Mouse (Mus musculus): ENCODE data around the gene Atp5f1. TPM values are rescaled to one million over a fixed set of nuclear protein-coding genes. Genes with fewer than 3 reads are reported as not detected.

The Atp5f1 gene
- polyA plus RNA-seq, 1 experiment from 2014 or later, result 499 TPM

- no peak for ATAC-seq (replicated peaks; ENCODE audit: low FRiP score)
These were observed 13.5 kb upstream of the Atp5f1 start, which contains the start of gene Ovgp1 for GRCm38 (mm10) chr3:105973411-105973810. Gene Ovgp1, plus strand, starts transcription at chr3:105973711.

GRCm38 (mm10) chr3:105971831-105972446 is 12.0 kb upstream of the Atp5f1 start:
- Histone ChIP-seq H3K36me3 (ENCODE audit: control insufficient read depth, insufficient read depth, low read length) (peaks cover 14% of the 10 kb centered on the region; the same call in 1 of the 2 replicates), H3K9ac (ENCODE audit: low read depth, low read length) (no peak overlapping the region), H3K4me2 (no peak overlapping the region), H3K27me3 (replicated peaks; ENCODE audit: control insufficient read depth, insufficient read depth, low read length) (no peaks in the 10 kb centered on the region), H3K4me1 (replicated peaks; ENCODE audit: control insufficient read depth, insufficient read depth, low read length) (no peaks in the 10 kb centered on the region), H3K27ac (ENCODE audit: low read depth, low read length) (no peak overlapping the region), H3K9me3 (ENCODE audit: control insufficient read depth, low read length) (no peaks in the 10 kb centered on the region), H3K4me3 (ENCODE audit: low read depth, low read length) (no peak overlapping the region)
- WGBS, result 69% methylated on average over 5 of the region's 5 CpGs
- ATAC-seq (replicated peaks; ENCODE audit: low FRiP score) (no peak), DNase-seq (ENCODE audit: low spot score) (no peak)

More at GRCm38 (mm10) chr3:105973411-105973810, 13.5 kb upstream of the Atp5f1 start, which contains the start of gene Ovgp1:
- H3K4me3 ChIP-seq (ENCODE audit: low read depth, low read length), result no peak within 1 kb of the TSS
- no peak within 1 kb of the TSS for H3K4me2 ChIP-seq
- no peak within 1 kb of the TSS for H3K27ac ChIP-seq (ENCODE audit: low read depth, low read length)
- no peaks in the 10 kb centered on the region for H3K27me3 ChIP-seq (replicated peaks; ENCODE audit: control insufficient read depth, insufficient read depth, low read length)
- no peaks in the 10 kb centered on the region for H3K9me3 ChIP-seq (ENCODE audit: control insufficient read depth, low read length)
- 78% methylated on average over 3 of the region's 3 CpGs for WGBS
- H3K9ac ChIP-seq (ENCODE audit: low read depth, low read length), result no peak within 1 kb of the TSS
- no peaks in the 10 kb centered on the region for H3K4me1 ChIP-seq (replicated peaks; ENCODE audit: control insufficient read depth, insufficient read depth, low read length)
- no peak for DNase-seq (ENCODE audit: low spot score)
- H3K36me3 ChIP-seq (ENCODE audit: control insufficient read depth, insufficient read depth, low read length), result peaks cover 4% of the 10 kb centered on the region; the same call in 1 of the 2 replicates

GRCm38 (mm10) chr3:105960700-105961099 is 801 bp upstream of the Atp5f1 start:
- DNase-seq (ENCODE audit: low spot score) (no peak), ATAC-seq (replicated peaks; ENCODE audit: low FRiP score) (no peak)

GRCm38 (mm10) chr3:105959585-105959984 is 314 bp downstream of the Atp5f1 start:
- ATAC-seq (replicated peaks; ENCODE audit: low FRiP score), result peak; percentile 48
- H3K4me1 ChIP-seq (replicated peaks; ENCODE audit: control insufficient read depth, insufficient read depth, low read length), result peaks cover 17% of the 10 kb centered on the region
- H3K4me3 ChIP-seq (ENCODE audit: low read depth, low read length), result peak overlapping the region; percentile 84
- H3K27me3 ChIP-seq (replicated peaks; ENCODE audit: control insufficient read depth, insufficient read depth, low read length), result no peaks in the 10 kb centered on the region
- peaks cover 29% of the 10 kb centered on the region for H3K36me3 ChIP-seq (ENCODE audit: control insufficient read depth, insufficient read depth, low read length)
- peak overlapping the region; percentile 64 for H3K27ac ChIP-seq (ENCODE audit: low read depth, low read length)
- H3K9ac ChIP-seq (ENCODE audit: low read depth, low read length), result peak overlapping the region; percentile 84
- H3K9me3 ChIP-seq (ENCODE audit: control insufficient read depth, low read length), result no peaks in the 10 kb centered on the region
- DNase-seq (ENCODE audit: low spot score), result no peak
- WGBS, result under 1% methylated on average over 26 of the region's 26 CpGs
- H3K4me2 ChIP-seq, result peak overlapping the region; percentile 82

More at GRCm38 (mm10) chr3:105960700-105961099, 801 bp upstream of the Atp5f1 start:
- Histone ChIP-seq H3K9me3 (ENCODE audit: control insufficient read depth, low read length) (no peaks in the 10 kb centered on the region), H3K27me3 (replicated peaks; ENCODE audit: control insufficient read depth, insufficient read depth, low read length) (no peaks in the 10 kb centered on the region), H3K27ac (ENCODE audit: low read depth, low read length) (no peak overlapping the region), H3K9ac (ENCODE audit: low read depth, low read length) (no peak overlapping the region; the same call in 1 of the 2 replicates), H3K4me1 (replicated peaks; ENCODE audit: control insufficient read depth, insufficient read depth, low read length) (peaks cover 17% of the 10 kb centered on the region), H3K36me3 (ENCODE audit: control insufficient read depth, insufficient read depth, low read length) (peaks cover 41% of the 10 kb centered on the region), H3K4me2 (peak overlapping the region; percentile 82), H3K4me3 (ENCODE audit: low read depth, low read length) (peak overlapping the region; percentile 84)
- WGBS, result 93% methylated on average over 2 of the region's 2 CpGs

- Histone ChIP-seq H3K27me3 (replicated peaks; ENCODE audit: control insufficient read depth, insufficient read depth, low read length) (no peaks in the 10 kb centered on the region), H3K4me3 (ENCODE audit: low read depth, low read length) (peak within 1 kb of the TSS; percentile 84), H3K4me2 (peak within 1 kb of the TSS; percentile 95), H3K9me3 (ENCODE audit: control insufficient read depth, low read length) (no peaks in the 10 kb centered on the region), H3K36me3 (ENCODE audit: control insufficient read depth, insufficient read depth, low read length) (peaks cover 26% of the 10 kb centered on the region), H3K9ac (ENCODE audit: low read depth, low read length) (peak within 1 kb of the TSS; percentile 97), H3K4me1 (replicated peaks; ENCODE audit: control insufficient read depth, insufficient read depth, low read length) (peaks cover 17% of the 10 kb centered on the region), H3K27ac (ENCODE audit: low read depth, low read length) (peak within 1 kb of the TSS; percentile 89)
- WGBS, result under 1% methylated on average over 52 of the region's 52 CpGs
- peak; percentile 99 for DNase-seq (ENCODE audit: low spot score)
- peak; percentile 95 for ATAC-seq (replicated peaks; ENCODE audit: low FRiP score)
These were observed 822 bp downstream of the Atp5f1 start, which contains the start of gene Wdr77 for GRCm38 (mm10) chr3:105958974-105959580. Gene Wdr77, plus strand, starts transcription at chr3:105959369.

DNA sequence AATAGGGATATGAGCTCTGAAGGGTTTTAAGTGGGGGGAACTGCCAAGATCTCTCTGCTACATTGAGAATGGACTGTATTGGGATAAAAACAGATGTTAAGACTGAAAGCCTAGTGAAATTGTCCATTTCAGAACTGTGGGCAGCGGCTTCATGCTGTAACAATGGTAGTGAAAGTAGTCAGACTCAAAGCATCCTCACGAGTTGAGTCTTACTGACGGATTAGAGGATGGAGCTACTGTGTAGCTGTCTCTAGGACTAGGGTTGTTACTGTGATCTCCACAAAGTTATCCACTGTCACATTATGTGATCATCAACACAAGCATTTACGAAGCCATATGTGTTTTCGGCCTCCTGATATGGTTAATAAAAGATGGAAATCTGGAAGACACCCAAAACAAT is 1.7 kb downstream of the Atp5f1 start:
- Histone ChIP-seq H3K9me3 (ENCODE audit: control insufficient read depth, low read length) (no peaks in the 10 kb centered on the region), H3K4me2 (peak overlapping the region; percentile 95), H3K27ac (ENCODE audit: low read depth, low read length) (peak overlapping the region; percentile 89; the same call in 1 of the 2 replicates), H3K9ac (ENCODE audit: low read depth, low read length) (peak overlapping the region; percentile 97), H3K36me3 (ENCODE audit: control insufficient read depth, insufficient read depth, low read length) (peaks cover 22% of the 10 kb centered on the region), H3K27me3 (replicated peaks; ENCODE audit: control insufficient read depth, insufficient read depth, low read length) (no peaks in the 10 kb centered on the region), H3K4me1 (replicated peaks; ENCODE audit: control insufficient read depth, insufficient read depth, low read length) (peaks cover 17% of the 10 kb centered on the region), H3K4me3 (ENCODE audit: low read depth, low read length) (peak overlapping the region; percentile 84)
- 40% methylated on average over 5 of the region's 5 CpGs for WGBS
- ATAC-seq (replicated peaks; ENCODE audit: low FRiP score) (no peak), DNase-seq (ENCODE audit: low spot score) (no peak)

DNA sequence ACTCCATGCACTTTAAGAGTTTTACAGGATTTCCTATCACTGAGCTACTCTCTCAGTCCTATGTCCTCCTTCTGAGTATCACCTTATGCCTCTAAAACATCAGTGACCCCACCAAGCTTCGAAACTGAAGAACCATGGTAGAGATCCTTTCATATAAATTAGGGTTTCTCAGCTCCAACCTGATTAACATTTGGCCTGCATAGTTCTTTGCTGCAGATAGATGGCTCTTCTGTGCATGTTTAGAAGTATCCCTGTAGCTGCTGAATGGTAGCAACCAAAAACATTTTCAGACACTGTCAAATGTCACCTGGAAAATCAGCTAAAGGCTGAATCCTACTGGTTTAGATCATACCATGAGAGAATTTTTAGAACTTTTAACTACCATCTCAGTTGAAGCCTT is 2.7 kb downstream of the Atp5f1 start:
- Histone ChIP-seq H3K27me3 (replicated peaks; ENCODE audit: control insufficient read depth, insufficient read depth, low read length) (no peaks in the 10 kb centered on the region), H3K27ac (ENCODE audit: low read depth, low read length) (no peak overlapping the region), H3K36me3 (ENCODE audit: control insufficient read depth, insufficient read depth, low read length) (peaks cover 23% of the 10 kb centered on the region), H3K9me3 (ENCODE audit: control insufficient read depth, low read length) (no peaks in the 10 kb centered on the region), H3K9ac (ENCODE audit: low read depth, low read length) (no peak overlapping the region; the same call in 1 of the 2 replicates), H3K4me3 (ENCODE audit: low read depth, low read length) (peak overlapping the region; percentile 84), H3K4me2 (peak overlapping the region; percentile 95), H3K4me1 (replicated peaks; ENCODE audit: control insufficient read depth, insufficient read depth, low read length) (peaks cover 17% of the 10 kb centered on the region)
- ATAC-seq (replicated peaks; ENCODE audit: low FRiP score) (no peak), DNase-seq (ENCODE audit: low spot score) (no peak)
- 94% methylated on average over 1 of the region's 1 CpGs for WGBS

- ATAC-seq (replicated peaks; ENCODE audit: low FRiP score) (no peak), DNase-seq (ENCODE audit: low spot score) (no peak)
- no peak overlapping the region for H3K27ac ChIP-seq (ENCODE audit: low read depth, low read length)
- H3K27me3 ChIP-seq (replicated peaks; ENCODE audit: control insufficient read depth, insufficient read depth, low read length), result no peaks in the 10 kb centered on the region
- H3K9ac ChIP-seq (ENCODE audit: low read depth, low read length), result no peak overlapping the region
- no peak overlapping the region for H3K4me3 ChIP-seq (ENCODE audit: low read depth, low read length)
- H3K4me1 ChIP-seq (replicated peaks; ENCODE audit: control insufficient read depth, insufficient read depth, low read length), result no peaks in the 10 kb centered on the region
- no peaks in the 10 kb centered on the region for H3K9me3 ChIP-seq (ENCODE audit: control insufficient read depth, low read length)
- WGBS, result 92% methylated on average over 7 of the region's 7 CpGs
- H3K4me2 ChIP-seq, result no peak overlapping the region
- peaks cover 40% of the 10 kb centered on the region for H3K36me3 ChIP-seq (ENCODE audit: control insufficient read depth, insufficient read depth, low read length)
These were observed 8.6 kb downstream of the Atp5f1 start for GRCm38 (mm10) chr3:105951348-105951747.
